Mouse (Mus musculus): Measurements from ENCODE around the gene Cfap206. TPM values are rescaled to one million over a fixed set of nuclear protein-coding genes. Genes with fewer than 3 reads are reported as not detected.

The Cfap206 gene
- total RNA-seq, 2 experiments from 2014 or later, result 0.75 to 1.5 TPM

DNA sequence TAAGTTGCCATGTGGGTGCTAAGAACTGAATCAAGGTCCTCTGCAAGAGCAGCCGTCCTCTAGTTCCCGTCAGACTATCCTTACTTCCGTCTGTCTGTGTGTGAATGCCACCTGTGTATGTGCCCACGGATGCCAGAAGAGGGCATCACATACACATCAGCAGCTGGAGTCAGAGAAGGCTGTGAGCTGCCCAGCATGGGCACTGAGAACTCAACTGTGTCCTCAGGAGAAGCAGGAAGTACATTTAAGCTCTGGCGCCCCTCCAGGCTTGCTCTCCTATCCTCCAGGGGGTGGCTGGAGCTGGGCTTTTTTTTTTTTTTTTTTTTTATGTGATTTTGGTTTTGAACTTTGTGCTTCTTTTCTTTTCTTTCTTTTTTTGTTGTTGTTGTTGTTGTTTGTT, 49.5 kb downstream of the Cfap206 start:
- no peak for DNase-seq (ENCODE audit: extremely low spot score in 1 of 2, low spot score in 1 of 2)

DNA sequence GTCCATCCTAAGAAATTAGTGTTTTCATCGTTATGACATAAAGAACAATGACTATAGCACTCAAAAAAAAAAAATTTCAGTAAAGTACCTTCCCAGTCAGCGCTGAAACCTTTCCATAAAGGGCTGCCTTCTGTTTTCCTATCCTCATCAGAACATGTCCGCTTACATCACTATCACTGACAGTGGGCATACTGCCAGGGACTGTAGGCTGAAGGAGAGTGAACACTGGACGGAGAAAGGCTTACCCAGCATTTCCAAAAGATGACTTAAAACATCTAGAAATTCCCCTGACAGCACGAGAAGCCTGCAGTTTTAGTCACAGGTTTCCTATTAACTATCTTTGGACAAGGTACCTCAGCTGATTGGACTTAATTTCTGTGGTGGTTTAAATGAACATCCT, 56.3 kb downstream of the Cfap206 start:
- no peak for DNase-seq (ENCODE audit: extremely low spot score in 1 of 2, low spot score in 1 of 2)

DNA sequence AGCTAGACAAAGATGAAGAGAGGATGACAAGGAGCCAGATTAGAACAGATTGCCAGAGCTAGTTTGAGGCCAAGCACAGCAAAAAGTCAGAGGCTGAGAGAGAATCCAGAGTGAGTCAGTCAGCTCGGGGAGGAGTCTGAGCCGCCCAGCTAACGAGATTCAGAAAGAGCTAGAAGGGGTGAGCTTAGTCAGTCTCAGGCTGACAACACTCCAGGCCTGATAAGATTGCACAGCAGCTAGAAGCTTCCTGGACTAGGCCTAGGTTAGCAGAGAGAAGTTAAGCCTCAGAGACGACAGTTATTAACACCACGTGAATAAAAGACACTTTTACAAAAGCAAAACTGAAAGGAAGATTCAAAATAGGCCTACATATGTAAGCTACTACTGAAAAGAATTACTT, 62.1 kb downstream of the Cfap206 start:
- no peak for DNase-seq (ENCODE audit: extremely low spot score in 1 of 2, low spot score in 1 of 2)

DNA sequence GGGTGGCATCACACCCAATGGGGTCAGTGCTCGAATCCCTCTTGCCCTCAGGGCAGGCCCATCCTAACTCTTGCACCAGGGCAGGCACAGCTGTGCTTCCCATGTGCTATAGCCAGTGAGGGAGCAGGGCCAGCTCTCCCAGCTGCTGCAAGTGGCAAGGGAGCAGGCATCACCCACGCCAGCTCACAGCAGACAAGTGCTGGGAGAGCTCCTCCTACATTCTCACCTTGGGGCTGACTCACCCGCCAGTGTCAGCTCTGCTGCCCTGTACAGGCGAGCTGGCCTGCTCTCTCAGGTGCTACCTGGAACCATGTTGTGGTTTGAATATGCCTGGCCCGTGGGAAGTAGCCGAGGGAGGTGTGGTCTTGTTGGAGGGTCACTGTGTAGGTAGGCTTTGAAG, 68.1 kb downstream of the Cfap206 start:
- DNase-seq (ENCODE audit: extremely low spot score in 1 of 2, low spot score in 1 of 2), result no peak

DNA sequence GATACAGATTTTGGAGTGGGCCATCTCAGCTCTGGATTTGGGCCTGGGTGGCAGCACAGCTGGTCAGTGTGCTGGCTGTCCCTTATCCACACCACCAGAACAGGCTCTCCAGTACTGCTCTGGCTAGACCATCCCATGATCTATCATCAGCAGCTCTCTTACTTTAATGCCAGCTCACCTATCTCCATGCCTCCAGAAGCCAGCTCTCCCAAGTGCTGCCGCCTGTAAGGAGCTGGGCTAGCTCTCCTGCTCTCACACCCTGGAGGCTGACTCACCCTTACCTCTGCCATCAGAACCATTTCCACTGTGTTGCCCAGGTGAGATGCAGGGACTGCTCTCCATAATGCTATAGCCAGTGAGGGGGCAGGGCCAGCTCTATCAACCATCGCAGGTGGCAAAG, 68.5 kb downstream of the Cfap206 start:
- DNase-seq (ENCODE audit: extremely low spot score in 1 of 2, low spot score in 1 of 2), result no peak

DNA sequence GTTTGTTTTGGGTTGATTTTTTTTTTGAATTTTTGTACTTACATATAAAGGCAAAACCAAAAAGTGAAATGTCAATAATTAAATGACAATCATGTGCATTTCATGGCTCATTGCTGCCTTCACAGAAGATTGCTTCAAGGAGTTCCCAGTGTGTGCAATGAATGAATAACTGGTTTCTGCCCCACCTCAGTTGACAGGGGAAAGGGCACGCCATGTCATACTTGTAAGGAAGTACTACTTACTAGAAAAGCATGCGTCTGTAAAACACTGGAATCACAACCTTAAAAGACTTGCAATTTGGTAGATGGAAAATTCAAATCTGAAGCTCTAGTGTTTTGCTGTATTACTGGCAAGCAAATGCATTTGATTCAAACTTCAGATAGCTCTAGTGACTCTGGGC, 71.0 kb downstream of the Cfap206 start:
- no peak for DNase-seq (ENCODE audit: extremely low spot score in 1 of 2, low spot score in 1 of 2)

DNA sequence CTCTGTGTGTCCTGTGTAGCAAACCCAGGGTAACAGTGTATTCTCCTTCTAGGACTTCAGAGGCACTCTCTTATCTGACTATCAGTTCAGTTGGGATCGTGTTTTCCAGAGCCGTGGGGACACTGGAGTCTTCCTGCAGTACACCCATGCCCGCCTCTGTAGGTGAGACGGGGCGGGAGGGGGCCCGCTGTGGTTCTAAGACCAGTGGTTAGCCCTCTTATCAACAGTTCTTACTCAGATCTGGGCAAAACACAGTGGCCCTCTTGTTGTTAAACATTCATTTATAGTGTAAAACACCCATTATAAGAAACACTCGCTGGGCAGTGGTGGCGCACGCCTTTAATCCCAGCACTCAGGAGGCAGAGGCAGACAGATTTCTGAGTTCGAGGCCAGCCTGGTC, 73.9 kb downstream of the Cfap206 start:
- DNase-seq (ENCODE audit: extremely low spot score in 1 of 2, low spot score in 1 of 2), result no peak

DNA sequence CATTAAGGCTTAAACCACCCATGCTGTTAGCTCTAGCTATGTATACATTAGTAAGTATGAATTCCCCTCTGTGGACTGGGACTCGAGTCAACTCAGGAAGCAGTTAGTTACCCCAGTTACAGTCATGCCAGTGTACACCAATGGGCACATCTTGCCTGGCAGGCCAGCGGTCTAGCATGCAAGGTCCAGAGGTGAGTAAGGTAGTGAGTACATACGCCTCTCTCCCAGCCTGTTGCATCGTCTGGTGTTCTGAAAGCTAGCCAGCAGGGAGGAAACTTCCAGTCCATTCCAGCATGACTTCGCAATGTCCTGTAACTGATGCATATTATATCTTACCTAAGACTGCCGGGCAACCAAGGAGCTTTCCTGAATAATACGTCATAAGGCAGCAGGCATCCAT, 76.8 kb downstream of the Cfap206 start:
- no peak for DNase-seq (ENCODE audit: extremely low spot score in 1 of 2, low spot score in 1 of 2)

DNA sequence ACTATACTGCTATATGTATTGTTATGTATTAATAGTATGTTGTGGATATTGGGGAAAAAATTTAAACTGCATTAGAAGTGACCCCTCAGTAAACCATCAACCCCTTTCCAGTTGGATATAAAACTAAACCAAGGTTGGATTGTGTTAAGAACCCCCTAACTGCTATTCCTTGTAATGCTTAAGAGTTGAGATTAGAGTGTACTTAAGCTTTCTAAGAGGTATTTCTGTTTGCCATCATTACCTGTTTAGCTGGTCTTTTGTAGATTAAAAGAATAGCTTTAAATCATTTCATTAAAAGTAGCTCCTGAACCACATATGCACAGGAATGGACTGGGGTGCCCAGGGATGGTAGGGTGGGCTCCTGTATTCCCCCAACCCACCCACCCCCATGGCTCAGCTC, 85.2 kb downstream of the Cfap206 start:
- DNase-seq (ENCODE audit: extremely low spot score in 1 of 2, low spot score in 1 of 2), result no peak

DNA sequence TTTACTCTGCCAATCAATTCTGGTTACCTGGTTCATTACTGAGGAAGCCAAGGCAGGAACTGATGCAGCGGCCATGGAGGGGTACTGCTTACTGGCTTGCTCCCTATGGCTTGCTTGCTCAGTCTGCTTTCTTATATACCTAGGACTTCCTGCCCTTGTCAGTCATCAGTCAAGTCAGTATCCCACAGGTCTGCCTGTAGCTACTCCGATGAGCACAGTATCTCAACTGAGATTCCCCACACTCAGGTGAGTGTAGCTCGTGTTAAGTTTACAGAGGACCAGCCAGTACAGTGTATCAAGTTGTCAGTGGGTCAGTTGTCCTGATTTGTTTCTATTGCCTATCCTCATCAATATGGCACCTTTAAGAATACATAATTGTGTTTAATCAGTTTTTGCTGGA, 89.3 kb downstream of the Cfap206 start:
- no peak for DNase-seq (ENCODE audit: extremely low spot score in 1 of 2, low spot score in 1 of 2)

DNA sequence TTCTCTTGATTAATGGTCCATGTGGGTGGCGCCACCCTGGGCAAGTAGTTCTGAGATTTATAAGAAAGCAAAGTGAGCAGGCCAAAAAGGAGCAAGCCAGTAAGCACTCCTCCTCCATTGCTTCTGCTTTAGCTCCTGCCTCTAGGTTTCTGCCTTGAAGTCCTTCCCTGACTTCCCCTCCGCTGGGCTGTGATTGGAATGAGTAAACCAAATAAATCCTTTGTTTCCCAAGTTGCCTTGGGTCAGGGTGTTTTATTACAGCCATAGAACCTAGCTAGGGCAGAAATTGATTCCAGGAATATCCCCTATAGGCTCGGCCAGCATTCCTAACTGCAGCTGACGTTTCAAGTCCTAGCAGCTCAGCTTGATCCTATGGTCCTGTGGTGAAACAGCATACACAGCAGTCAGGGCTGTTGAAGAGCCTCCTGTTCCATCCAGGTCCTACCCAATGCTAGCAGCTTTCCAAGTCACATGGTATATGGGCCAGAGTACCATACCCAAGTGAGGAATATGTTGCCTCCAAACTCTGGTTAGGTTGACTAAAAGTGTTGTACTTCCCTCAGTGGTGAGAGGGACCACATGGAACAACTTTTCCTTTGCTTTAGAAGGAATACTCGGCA, 90.2 kb downstream of the Cfap206 start:
- DNase-seq (ENCODE audit: extremely low spot score in 1 of 2, low spot score in 1 of 2), result no peak

Other genes with a start within 250 kb of the Cfap206 start
- gene Akirin2, start 179.3 kb downstream of the Cfap206 start, total RNA-seq (2021), result 10 to 100 TPM; 94.3 to 99.4 TPM
- gene Orc3, start 115.3 kb downstream of the Cfap206 start, total RNA-seq (2021), result 10 to 100 TPM; 44.9 to 60.9 TPM
- gene Rars2, start 115.2 kb downstream of the Cfap206 start, total RNA-seq (2021), result 10 to 100 TPM; 22.6 to 33.8 TPM
- gene Slc35a1, start 42.8 kb downstream of the Cfap206 start, total RNA-seq (2021), result 10 to 100 TPM; 19.5 to 22.5 TPM
- gene Gm136, start 26.1 kb upstream of the Cfap206 start, total RNA-seq (2021), result not detected
- gene Smim8, start 48.2 kb upstream of the Cfap206 start, total RNA-seq (2021), result 10 to 100 TPM; 22.4 to 28.2 TPM
- 10 to 100 TPM; 23.8 to 26.0 TPM for gene Zfp292, start 152.8 kb upstream of the Cfap206 start, total RNA-seq (2021)
- not detected for gene Cga, start 163.6 kb upstream of the Cfap206 start, total RNA-seq (2021)